Mouse (Mus musculus) lung, postnatal 0 days (tissue): ENCODE results near the gene Rnf225. TPM values are rescaled to one million over a fixed set of nuclear protein-coding genes. Genes with fewer than 3 reads are reported as not detected.

Source experiments
- ATAC-seq: fragments of 200-750 bp; cut with Nextera tagmentation; 2 replicates; pipeline ENCODE4 v1.8.0; 2017; ENCODE audit warnings: moderate library complexity
- DNase-seq: peaks from one replicate; pipeline ENCODE4 v3.0.0-alpha.2; 2016; ENCODE audit warnings: low spot score
- H3K27ac ChIP-seq: fragments of 300-500 bp; sonication (generic); 2 replicates; pipeline ENCODE4 v1.5.1; 2014; ENCODE audit warnings: antibody characterized with exemption, mild to moderate bottlenecking, low read length, mixed read lengths
- H3K27me3 ChIP-seq: fragments of 300-500 bp; sonication (generic); replicated peaks from 2 replicates; pipeline ENCODE4 v1.6.1; 2014; ENCODE audit warnings: low read length, mixed read lengths; ENCODE audit not compliant: insufficient read depth
- H3K36me3 ChIP-seq: fragments of 300-500 bp; sonication (generic); 2 replicates; pipeline ENCODE4 v1.6.1; 2014; ENCODE audit warnings: low read length, mixed read lengths; ENCODE audit not compliant: insufficient read depth
- H3K4me1 ChIP-seq: fragments of 300-500 bp; sonication (generic); 2 replicates; pipeline ENCODE4 v1.6.1; 2014; ENCODE audit warnings: antibody characterized with exemption, low read depth, low read length, mixed read lengths; ENCODE audit not compliant: insufficient read depth
- H3K4me2 ChIP-seq: fragments of 300-500 bp; sonication (generic); replicated peaks from 2 replicates; pipeline ENCODE4 v1.6.1; 2014; ENCODE audit warnings: low read depth, mild to moderate bottlenecking, low read length, moderate library complexity, mixed read lengths
- H3K4me3 ChIP-seq: fragments of 300-500 bp; sonication (generic); 2 replicates; pipeline ENCODE4 v1.5.1; 2014; ENCODE audit warnings: low read depth, low read length
- H3K9ac ChIP-seq: fragments of 300-500 bp; sonication (generic); replicated peaks from 2 replicates; pipeline ENCODE4 v1.6.1; 2014; ENCODE audit warnings: low read depth, mild to moderate bottlenecking
- H3K9me3 ChIP-seq: fragments of 300-500 bp; sonication (generic); 2 replicates; pipeline ENCODE4 v1.6.1; 2016; ENCODE audit warnings: low read length, mixed read lengths
- CTCF ChIP-seq: IDR thresholded peaks from 2 replicates; pipeline ENCODE4 v1.5.1; 2016; ENCODE audit warnings: antibody characterized with exemption, mild to moderate bottlenecking
- EP300 ChIP-seq: IDR thresholded peaks from 2 replicates; pipeline ENCODE4 v1.6.1; 2016; ENCODE audit warnings: antibody characterized with exemption, mild to moderate bottlenecking, control low read depth
- WGBS: fragments of 180-500 bp; shearing (Covaris S2); extraction: QIAGEN DNeasy Blood & Tissue Kit; methylation state at CpG from one replicate; pipeline ENCODE4 v1.1.7; 2014; 5-methylcytosine and 5-hydroxymethylcytosine counted together
- polyA plus RNA-seq: library from polyadenylated mRNA; unstranded; fragments of >200 nt; fragmentation: Nextera tagmentation; extraction: Ambion mirVana; gene quantifications from 2 replicates; pipeline ENCODE4 v1.2.1, GENCODE M21; 2015

The Rnf225 gene
- polyA plus RNA-seq, 1 experiment from 2014 or later, result 1.4 TPM

DNA sequence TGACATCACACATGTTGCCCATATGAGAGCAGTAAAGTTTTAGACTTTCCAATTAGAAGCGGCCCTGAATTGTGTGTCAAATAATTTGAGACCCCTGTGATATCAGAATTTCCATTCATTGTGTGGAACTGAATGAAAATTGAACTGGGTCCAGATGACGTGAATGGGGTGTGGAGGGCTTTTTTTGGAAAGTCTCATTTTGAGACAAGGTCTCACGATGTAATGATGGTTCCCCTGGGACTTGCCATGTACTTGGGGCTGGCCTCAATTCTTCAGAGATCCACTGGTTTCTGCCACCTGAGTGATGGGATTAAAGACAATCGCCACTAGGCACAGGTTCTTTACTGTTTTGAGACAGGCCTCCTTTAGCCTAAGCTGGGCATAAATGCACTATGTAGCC is 13.4 kb downstream of the Rnf225 start:
- TF ChIP-seq EP300 (no peak), CTCF (no peak)
- H3K9ac ChIP-seq, result no peak overlapping the region

DNA sequence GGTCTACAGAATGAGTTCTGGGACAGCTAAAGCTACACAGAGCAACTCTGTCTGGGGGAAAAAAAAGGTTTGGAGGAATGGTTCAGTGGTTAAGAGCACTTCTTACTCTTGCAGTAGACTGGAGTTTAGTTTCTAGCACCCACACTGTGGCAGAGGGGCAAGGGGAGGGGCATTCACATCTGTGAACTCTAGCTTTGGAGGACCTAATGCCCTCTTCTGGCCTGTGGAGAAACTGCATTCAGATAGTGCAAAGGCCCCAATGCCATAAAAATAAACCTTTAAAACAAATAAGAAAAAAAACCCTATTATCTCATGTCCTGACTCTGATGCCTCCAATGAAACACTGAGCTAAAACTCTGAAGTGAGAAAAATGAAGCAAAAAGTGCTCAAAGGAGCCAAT is 16.3 kb downstream of the Rnf225 start:
- Histone ChIP-seq H3K4me1 (no peaks in the 10 kb centered on the region), H3K9ac (no peak overlapping the region), H3K4me2 (no peak overlapping the region), H3K36me3 (no peaks in the 10 kb centered on the region), H3K27ac (no peak overlapping the region), H3K9me3 (no peaks in the 10 kb centered on the region), H3K4me3 (no peak overlapping the region), H3K27me3 (no peaks in the 10 kb centered on the region)
- ATAC-seq (no peak), DNase-seq (peak; percentile 36)
- TF ChIP-seq EP300 (no peak), CTCF (peak; percentile 65)

More for the DNA sequence above, 13.4 kb downstream of the Rnf225 start:
- no peaks in the 10 kb centered on the region for H3K36me3 ChIP-seq
- H3K9me3 ChIP-seq, result no peaks in the 10 kb centered on the region
- DNase-seq (no peak), ATAC-seq (no peak)
- no peak overlapping the region for H3K4me3 ChIP-seq
- WGBS, result 76% methylated on average over 4 of the region's 4 CpGs
- H3K4me2 ChIP-seq, result no peak overlapping the region
- no peaks in the 10 kb centered on the region for H3K4me1 ChIP-seq
- H3K27me3 ChIP-seq, result no peaks in the 10 kb centered on the region
- no peak overlapping the region for H3K27ac ChIP-seq

DNA sequence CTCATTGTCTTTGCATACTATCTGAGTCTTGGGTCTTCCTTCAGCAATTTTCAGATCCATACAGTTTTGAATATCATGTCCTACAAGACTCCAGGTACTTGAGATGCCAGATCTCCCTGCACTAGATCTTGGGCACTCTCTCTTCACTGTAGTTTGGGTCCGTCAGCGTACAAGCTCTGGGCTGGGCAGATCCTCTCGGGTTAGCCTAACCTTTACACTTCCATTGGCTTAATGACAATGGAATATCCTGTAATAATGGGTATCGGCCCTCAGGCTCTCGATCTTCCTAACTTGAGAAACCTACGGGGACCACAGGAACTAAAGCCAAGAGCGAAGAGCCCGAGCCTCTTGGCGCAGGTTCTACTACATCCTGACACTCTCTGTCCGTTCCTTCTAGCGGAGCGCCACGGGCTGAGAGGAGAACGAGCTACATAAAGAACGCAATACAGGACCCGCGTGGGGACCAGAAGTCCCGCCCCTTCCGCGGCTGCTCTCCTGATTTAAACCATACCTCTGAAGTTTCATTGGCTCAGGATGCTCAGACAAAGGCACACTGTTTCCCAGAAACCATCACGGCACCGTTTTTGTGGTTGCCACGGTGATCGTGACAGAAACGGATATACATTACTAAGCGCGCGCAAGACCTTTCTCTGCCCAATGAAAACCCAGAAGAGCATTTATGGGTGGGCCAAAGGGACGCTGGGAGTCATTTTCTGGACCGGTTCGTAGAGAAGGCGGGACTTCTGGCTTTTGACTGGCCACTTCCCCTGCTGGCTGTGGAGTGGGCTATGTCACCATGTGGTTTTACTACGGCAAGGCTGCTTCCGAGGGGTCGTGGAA is 22.0 kb downstream of the Rnf225 start:
- Histone ChIP-seq H3K4me2 (peak overlapping the region; percentile 78), H3K4me3 (peak overlapping the region; percentile 46), H3K9ac (peak overlapping the region; percentile 43), H3K36me3 (no peaks in the 10 kb centered on the region), H3K27me3 (no peaks in the 10 kb centered on the region), H3K27ac (peak overlapping the region; percentile 71), H3K4me1 (peaks cover 2% of the 10 kb centered on the region; the same call in 1 of the 2 replicates), H3K9me3 (no peaks in the 10 kb centered on the region)
- DNase-seq (peak; percentile 99), ATAC-seq (peak; percentile 99)
- no peak for TF ChIP-seq EP300
- no peak for TF ChIP-seq CTCF
- 9% methylated on average over 35 of the region's 35 CpGs for WGBS

DNA sequence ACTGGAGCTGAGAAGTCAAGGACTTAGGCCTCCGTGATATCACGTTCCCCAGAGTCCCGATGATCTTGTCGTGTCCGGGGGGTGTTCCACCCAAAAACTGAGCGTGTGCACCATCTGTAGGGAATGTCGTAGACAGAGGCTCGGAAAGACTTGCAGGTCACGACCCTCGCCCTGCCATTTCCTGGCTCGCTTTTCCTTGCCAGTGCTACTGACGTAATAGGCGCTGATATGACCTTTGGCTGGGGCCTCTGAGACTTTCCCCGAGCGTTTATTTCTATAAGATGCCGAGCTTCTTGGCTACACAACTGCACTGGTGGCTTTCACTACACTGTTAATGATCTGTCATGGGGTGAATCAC is 22.6 kb downstream of the Rnf225 start:
- peak; percentile 50 for ATAC-seq
- Histone ChIP-seq H3K36me3 (no peaks in the 10 kb centered on the region), H3K4me3 (peak overlapping the region; percentile 46), H3K27me3 (no peaks in the 10 kb centered on the region), H3K4me1 (peaks cover 2% of the 10 kb centered on the region; the same call in 1 of the 2 replicates), H3K4me2 (peak overlapping the region; percentile 78), H3K9me3 (no peaks in the 10 kb centered on the region), H3K9ac (peak overlapping the region; percentile 43), H3K27ac (peak overlapping the region; percentile 71)
- no peak for TF ChIP-seq CTCF
- TF ChIP-seq EP300, result no peak
- DNase-seq, result no peak
- WGBS, result 5% methylated on average over 16 of the region's 16 CpGs

DNA sequence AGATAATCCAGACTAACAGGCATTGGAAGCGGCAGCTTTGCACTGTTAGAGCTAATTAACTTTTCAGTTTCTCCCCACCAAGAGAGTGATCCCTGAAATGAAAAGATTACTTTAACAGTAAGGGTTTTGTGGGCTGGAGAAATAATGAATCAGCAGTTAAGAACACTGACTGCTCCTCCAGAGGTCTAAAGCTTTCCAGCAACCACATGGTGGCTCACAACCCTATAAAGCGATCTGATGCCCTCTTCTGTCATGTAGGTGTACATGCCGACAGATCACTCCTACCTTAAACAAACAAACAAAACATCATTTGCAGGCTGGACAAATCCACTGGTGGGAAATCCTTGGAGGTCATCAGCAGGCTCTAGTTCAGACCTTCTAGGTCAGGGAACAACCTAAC is 27.7 kb downstream of the Rnf225 start:
- Histone ChIP-seq H3K27ac (no peak overlapping the region), H3K4me2 (no peak overlapping the region)

DNA sequence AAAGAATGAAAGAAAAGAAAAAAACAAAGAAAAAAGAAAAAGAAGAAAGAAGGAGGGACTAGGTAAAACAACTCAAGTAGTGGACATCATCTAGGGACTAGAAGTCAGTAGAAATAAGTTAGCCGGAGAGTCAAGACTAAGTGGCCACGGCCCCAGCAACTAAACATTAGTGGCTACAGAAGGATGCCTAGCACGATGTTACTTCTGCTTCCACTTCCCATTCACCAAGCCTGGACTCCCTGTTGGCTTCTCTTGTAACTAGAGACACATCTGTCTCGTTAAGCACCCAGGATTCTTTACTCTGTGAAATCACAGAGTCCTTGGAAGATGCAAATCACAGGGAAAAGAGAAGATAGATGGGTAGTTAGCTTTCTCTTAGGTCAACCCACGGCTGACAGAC is 30.3 kb downstream of the Rnf225 start:
- H3K27ac ChIP-seq, result no peak overlapping the region
- no peak for TF ChIP-seq CTCF
- TF ChIP-seq EP300, result no peak
- WGBS, result 73% methylated on average over 5 of the region's 5 CpGs
- H3K9me3 ChIP-seq, result no peaks in the 10 kb centered on the region
- no peak overlapping the region for H3K9ac ChIP-seq
- H3K27me3 ChIP-seq, result no peaks in the 10 kb centered on the region
- no peak overlapping the region for H3K4me2 ChIP-seq
- no peaks in the 10 kb centered on the region for H3K36me3 ChIP-seq
- ATAC-seq, result no peak
- H3K4me3 ChIP-seq, result no peak overlapping the region
- H3K4me1 ChIP-seq, result no peaks in the 10 kb centered on the region
- DNase-seq, result no peak

More for the DNA sequence above, 27.7 kb downstream of the Rnf225 start:
- no peaks in the 10 kb centered on the region for H3K9me3 ChIP-seq
- H3K36me3 ChIP-seq, result no peaks in the 10 kb centered on the region
- TF ChIP-seq EP300 (no peak), CTCF (peak; percentile 22; the same call in 1 of the 2 replicates)
- WGBS, result 46% methylated on average over 3 of the region's 3 CpGs
- ATAC-seq, result no peak
- H3K4me1 ChIP-seq, result peaks cover 2% of the 10 kb centered on the region; the same call in 1 of the 2 replicates
- no peaks in the 10 kb centered on the region for H3K27me3 ChIP-seq
- no peak overlapping the region for H3K9ac ChIP-seq
- no peak overlapping the region for H3K4me3 ChIP-seq
- peak; percentile 10 for DNase-seq
